Mouse (Mus musculus): ENCODE data around the gene Nol4l.
A peak's percentile ranks its signal among the peaks of the same experiment; 100 is the strongest.

Nol4l gene

DNA sequence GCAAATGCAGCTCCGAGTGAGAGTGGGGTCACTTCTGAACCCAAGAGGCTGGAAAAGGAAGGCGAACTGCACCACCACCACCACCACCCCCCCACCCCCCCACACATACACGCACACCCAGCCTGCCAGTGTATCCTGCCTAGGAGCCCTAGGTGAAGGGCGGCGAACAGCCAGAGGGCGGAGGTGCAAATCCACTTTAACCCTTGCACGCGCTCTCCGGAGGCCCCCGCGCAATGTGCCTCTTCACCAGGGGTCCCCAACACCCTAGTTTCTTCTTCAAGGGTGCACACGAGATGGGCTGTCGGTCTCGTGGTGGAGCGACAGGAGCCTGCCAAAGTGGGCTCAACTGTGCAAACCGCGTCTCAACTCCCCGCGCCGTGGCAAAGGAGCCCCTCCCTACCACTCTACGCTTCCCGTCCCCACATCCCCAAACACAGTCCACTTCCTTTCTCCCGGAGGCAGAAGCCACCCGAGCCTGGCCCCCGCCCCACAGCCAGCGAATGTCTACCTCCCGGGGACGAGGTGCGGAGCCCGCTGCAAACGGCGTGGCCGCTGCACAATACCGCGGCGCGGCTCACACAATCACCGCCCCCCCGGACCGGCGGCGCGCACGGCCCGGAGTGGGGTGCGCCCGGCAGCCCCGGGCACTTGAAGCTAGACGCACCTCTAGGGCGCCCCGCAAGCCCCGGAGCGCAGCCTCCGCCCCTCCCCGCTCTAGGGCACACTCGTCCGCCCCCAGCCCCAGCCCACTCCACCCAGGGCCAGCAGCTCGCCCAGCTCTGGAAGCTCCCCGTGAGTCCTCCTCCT, 86.1 kb downstream of the Nol4l start:
- DNase-seq (ENCODE audit: low spot score), result peak; percentile 30

DNA sequence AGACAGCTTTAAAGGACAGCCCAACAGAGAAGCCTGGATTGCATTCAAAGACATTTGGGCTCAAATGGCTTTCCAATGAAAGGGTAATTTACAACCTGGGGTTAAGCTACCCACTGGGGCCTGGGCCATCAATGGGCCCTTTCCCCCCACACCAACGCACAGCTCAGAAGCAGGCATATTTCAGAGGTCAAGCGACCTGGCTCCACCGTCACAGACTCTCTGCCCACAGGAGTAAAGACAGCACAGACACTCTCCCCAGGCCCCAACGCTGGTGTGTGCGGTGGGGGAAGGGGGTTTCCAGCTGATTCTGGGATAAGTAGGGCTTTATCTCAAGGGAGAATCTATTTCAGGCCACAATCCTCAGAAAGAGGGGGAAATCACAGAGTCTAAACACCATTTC, 87.1 kb downstream of the Nol4l start:
- DNase-seq (ENCODE audit: low spot score), result no peak

DNA sequence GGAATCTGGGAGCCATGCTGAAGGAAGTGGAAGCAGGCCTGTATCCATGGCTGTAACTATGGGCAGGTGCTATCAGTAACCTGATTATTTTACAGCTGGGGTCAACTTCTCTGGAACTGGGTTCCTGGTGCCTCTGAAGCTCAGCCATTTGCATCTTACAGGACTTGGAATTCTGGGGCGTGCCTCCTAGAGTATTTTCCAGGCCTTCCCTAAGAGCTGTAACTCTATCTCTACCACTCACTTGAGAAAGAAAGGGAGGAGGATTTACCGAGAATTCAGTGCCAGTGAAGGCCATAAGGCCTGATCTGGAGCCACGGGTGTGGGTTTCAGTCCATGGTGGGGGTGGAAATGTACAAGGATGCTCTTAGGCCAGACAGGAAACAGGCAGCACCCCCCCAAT, 88.5 kb downstream of the Nol4l start:
- DNase-seq (ENCODE audit: low spot score), result no peak

DNA sequence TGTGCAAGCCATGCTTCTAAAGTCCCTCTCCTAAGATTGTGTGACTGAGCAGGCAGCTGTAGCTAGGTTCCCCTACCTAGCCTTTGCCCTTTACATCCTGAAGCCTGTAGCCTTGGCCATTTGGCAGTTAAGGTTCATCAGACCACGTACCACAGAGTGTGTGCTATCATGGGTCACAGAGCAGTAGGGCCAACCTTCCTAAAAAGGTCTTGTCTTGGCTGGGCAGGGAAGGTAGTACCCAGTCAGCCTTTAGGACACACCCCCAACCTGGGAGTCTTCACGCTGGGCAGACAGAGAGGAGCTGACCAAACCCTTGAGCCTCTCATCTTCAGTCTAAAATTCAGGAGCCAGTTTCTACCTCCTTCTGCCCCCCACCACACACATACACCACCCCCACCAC, 89.0 kb downstream of the Nol4l start:
- DNase-seq (ENCODE audit: low spot score), result no peak

DNA sequence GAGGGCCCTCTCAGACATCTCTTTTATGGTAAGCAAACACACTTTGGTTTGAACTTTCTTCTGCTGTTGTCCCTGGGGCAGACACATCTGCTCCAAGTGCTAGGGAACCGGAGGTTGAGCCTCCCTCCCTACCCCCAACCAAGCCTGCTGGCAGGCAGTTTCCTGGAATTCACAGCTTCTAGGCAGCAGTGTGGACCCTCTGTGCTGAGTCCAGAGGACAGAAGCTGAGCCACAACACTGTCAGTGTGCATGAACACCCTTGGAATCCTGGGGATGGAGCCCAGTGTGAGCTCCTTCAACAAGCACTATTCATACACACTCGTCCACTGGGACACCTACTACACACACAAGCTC, 92.5 kb downstream of the Nol4l start:
- DNase-seq (ENCODE audit: low spot score), result no peak

DNA sequence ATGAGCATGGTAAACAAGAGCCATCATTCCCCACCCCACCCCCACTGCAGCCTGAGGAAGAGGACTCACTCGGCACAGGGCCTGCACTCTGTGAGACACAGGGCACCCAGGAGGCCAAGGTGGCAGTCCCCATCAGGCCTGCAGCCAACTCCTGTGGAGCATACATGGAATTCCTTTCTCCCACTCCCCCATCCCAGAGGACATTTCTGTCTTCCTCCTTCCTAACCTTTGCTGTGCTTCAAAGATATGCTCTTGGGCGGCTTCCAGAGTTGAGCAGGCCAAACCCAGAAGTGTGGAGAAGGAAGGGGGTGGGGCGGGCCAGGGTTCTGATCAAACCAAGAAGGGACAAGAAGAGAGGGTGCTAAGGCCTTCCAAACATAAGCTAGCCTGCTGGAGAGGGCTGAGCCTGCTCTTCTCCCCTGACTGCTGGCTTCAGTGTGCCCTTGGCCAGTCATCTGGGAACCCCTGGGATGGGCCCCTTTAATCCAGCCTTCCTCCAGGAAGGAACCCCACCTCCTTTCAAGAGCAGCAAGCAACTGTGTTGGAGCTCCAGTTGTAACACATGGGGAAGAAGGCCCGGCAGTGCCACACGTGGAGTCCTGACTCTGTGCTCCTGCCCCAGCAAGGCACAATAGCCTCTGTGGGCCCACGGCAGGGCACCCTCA, 93.0 kb downstream of the Nol4l start:
- DNase-seq (ENCODE audit: low spot score), result peak; percentile 39

DNA sequence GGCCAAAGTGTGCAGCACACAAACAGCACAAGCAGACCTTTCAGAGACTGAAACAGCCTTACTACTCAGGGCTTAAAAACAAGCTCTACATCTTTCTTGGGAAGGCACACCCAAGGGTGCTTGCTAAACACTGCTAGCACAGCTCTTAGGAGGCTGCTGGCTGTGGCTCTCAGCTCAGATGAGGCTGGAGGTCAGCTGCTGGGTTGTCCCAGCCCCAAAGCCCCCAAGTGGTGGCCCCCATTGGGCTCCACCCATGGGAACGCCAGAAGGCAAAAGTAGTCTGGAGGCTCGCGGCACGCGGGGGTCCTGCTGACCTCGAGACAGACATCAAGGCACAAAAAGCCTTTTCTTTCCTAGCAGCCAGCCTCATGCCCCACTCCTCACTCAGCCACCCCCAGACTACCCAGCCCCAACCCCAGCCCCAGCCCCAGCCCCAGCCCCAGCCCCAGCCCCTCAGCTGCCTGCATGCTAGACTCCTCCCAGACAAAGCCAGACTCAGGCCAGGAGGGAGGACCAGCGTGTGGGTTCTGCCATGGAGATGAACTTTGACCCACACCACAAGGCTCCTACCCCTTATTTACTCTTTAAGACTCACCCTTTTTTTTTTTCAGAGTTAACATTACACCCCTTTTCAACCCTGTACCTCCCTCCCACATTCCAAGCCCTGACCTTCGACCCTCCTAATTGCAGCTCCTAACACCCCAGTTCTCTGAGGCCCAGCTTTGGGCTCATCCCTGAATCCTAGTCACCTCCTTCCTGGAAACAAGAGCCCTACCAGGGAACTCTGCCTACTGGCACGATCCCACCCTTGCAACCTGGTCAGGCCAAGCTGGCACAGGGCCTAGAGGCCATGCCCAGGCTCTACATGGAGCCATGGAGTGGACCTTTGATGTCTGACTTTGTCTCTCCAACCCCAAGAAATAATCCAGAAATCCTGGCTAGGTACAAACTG, 94.6 kb downstream of the Nol4l start:
- no peak for DNase-seq (ENCODE audit: low spot score)

DNA sequence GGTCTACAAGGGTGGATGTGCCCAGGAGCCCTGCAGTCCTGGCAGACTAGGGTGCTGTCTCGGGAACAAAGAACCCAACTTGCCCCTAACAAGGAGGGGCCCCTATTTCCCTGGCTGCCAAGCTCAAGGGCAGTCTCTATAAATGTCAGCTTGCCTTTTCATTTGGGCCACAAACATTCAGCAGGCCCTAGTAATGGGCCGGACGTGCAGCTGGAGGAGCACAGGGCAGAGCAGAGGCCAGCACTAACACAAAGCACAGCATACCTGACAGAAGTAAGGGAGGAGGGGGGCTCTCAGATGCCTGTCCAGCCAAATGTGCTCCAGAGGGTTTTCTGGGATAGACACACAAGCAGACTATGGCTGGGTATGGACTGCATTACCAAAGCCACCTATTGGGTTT, 95.9 kb downstream of the Nol4l start:
- DNase-seq (ENCODE audit: low spot score), result no peak

DNA sequence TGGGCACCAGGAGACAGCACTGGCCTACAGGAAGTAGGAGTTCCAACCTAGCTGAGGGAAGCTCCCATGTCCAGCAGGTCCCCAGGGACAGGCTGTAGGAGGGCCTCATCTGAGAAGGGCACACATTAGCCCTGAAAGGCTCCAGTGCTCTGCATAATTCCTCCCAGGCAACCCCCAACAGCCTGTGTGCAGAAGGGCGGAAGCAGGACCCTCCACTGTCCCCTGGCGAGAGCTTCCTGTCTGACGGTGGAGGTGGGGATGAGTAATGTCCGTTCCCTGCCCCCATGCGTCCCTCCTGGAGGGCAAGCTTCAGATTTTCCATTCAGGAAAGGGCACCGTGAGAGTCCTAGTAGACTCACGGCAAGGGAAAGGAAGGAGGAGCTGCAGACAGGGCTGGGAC, 97.3 kb downstream of the Nol4l start:
- no peak for DNase-seq (ENCODE audit: low spot score)

DNA sequence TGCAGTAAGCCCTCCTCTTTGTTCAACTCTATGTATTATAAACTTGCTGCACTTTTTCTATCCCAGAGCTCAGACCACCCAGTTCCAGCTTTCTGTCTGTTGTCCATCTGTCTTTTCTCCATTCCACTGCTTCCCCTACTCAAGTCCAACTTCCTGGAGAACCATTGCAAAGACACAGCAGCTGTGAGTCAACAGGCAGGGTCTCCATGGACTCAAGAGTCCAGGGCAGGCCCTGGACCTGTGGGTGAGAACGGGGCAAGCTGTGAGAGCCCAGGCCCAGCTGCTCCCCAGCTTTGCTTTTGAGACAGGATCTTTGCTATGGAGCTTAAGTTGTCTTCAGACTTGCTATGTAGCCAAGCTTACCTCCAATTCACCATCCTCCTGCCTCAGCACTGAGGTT, 99.2 kb downstream of the Nol4l start:
- no peak for DNase-seq (ENCODE audit: low spot score)

DNA sequence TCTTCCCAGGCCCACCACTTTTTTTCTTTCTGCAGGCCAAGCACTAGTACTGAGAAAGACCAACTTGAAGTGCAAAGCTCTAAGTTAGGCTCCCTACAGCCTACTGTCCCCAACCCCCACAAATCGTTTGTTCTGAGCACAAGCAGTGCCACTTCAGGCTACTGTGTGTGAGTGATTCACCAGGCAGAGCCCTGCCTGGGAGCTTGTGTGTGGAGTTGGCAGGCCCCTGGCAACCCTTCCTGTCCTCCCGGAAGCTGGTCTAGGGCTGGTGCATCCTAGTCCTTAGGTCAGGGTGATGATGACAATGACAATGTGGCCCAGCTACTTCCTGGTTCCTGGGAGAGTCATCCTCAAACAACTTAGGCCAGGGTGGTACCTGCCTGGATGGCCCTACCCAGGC, 101.3 kb downstream of the Nol4l start:
- DNase-seq (ENCODE audit: low spot score), result no peak

DNA sequence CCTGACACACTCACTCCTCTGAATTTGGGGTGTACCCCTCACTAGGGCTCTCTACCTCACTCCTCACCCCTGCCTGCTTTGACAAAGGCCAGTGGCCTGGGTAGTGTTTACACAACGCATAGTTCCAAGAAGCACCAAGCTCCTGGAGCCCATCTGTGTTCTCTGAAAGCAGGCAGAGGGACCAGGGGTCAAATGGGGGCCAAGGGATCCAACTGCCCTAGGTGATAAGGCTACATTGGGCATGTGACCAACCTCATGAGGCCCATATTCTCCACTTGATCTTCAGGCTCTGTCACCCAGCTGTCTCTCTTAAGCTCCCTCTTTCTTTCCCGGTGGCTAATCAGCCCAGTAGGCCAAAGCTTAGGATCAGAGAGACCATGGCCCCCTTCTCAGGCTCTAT, 102.8 kb downstream of the Nol4l start:
- DNase-seq (ENCODE audit: low spot score), result no peak

DNA sequence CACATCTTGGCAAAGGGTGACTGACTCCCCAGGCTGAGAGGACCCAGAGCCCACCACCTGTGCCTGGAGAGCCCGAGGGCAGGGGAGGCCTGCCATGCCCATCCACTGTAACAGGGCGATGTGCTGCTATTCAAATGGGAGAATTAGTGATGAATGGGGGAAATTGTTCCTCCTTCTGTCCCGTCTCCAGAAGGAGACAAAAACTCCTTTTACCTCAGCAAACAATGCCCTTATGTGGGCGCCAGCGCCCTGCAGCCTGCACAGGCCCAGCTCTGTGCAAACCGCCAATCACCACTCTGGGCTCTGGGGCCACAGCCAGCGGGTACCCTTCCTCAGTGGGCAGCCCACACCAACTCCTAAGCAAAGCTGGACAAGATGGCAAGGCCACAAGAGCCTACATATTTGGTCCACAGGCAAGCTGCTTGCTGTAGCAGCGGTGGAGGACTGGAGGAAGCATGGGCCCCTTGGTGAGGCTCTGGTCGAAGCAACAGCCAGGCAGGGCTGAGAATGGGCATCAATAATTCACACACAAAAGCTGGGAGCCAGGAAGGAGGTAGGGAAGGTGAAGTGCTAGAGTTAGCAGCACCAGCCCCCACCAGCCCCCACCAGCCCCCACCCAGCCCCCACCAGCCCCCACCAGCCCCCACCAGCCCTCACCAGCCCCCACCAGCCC, 103.6 kb downstream of the Nol4l start:
- no peak for DNase-seq (ENCODE audit: low spot score)

DNA sequence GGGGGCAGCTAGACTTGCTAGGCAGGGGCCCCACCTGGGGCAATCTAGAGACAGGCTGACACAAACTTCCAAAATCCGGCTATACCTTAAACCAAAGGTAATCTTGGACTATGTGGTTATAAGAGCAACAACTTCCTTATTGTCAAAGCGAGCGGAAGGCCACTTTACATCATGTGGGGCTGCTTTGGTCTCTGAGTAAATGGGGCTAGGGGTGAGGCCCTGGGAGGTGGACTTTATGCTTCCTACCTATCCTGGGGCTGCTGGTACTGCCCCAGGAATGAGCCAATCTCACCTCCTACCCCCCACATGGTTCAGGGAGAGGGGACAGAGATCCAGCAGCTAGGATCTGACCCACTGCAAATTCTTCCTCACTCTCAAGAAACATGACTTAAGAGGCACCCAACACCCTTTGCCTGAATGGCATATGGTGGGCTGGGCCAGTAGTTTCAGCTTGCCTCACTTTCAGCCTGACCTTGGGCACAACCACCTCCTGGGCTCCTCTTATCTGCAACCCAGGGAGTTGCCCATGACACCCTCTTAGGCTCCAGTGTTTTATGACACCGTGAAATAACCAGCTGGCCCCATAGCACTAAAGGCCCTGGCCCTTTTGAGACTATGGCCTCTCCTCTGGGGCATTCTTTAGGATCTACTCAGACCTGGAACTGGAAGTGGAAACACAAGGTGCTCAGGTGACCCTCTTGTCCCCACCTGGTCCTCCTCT, 104.5 kb downstream of the Nol4l start:
- no peak for DNase-seq (ENCODE audit: low spot score)

DNA sequence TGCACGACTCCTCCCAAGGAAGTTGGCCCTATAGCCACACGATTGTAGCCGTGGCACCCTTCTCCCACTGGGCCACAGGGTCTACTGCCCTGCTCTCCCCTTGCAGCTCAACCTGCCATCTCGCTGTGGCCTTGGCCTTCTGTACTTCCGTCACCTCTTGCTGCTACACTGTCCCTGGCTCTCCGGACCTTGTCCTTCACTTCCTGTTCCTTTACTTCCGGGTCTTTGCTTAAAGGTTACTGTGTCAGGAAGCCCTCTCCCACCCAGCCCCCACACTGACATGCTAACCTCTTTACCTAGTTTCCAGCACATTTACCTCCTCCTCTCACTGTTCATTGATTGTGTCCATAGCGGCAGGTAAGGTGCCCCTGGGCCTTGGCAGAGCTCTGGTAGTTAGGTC, 105.2 kb downstream of the Nol4l start:
- no peak for DNase-seq (ENCODE audit: low spot score)

DNA sequence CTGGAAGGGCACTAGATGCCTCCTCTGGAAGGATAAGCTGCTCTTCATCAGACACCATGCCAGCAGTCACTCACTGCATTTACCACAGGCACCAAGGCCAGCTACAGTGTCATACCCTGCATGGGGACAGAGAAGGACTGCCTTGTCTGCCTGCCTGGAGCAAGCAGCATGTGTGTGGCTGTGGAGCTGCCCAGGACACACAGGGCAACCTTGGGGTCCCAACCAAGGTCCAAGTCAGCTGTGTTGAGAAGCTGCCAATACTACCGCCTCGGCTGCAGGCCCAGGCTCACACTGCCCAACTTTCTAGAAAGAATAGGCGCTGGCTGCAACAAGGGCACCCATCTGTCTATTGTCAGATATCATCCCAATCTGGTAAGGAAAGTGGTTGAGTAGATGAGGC, 106.7 kb downstream of the Nol4l start:
- DNase-seq (ENCODE audit: low spot score), result no peak

DNA sequence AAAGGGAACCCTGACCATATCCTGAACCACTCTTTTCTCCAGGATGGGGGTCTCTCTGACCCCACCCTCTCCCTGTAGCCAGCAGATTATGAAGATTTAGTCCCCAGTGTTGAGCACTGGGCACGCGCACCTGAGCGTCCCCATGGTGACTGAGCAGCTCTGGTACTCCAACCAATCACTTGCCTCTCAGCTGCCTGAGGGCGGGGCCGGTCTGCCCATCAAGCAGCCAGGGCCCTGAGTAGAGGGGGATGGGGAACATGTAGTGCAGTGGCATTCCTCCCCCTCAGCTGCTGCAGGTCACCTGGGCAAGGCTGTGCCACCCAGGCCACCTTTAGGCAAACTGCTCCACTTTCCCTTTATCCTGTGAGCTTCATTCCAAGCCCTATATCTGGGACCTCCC, 107.7 kb downstream of the Nol4l start:
- DNase-seq (ENCODE audit: low spot score), result no peak

DNA sequence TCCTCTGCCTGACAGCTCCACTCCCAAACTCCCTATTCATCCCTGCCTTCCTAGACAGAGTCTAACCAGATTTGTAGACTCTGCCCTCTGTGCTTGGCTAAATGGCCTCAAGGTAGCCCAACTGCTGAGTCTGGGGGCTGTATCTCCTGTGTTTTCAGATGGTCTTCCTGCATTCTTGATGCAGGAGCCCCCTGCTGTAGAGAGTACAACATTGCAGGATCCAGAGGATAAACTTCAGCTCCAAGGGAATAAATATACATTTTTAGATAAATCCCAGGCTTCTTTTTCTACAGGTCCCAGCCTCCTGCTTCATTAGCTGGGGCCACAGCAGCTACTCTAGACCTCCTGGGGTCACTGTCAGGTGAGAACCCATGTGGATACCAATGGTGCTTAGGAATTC, 108.5 kb downstream of the Nol4l start:
- DNase-seq (ENCODE audit: low spot score), result no peak

DNA sequence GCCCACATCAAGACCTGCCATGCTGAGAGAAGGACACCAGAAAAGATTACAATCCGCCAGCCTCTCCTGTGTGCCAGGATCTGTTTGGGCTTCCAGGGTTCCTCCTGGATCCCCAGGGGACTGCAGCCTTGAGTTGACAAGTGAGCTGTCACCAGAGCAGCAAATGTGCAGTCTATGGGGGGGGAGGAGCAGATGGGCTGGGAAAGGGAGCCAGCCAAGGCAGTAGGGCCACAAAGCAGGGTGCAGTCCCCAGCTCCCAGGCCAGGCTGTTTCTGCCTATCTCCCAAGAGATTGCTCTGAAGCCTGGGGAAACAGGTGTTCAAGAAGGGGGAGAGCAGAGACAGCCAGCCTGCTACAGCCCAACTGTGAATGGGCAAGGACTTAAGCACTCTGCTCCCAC, 111.4 kb downstream of the Nol4l start:
- DNase-seq (ENCODE audit: low spot score), result no peak

DNA sequence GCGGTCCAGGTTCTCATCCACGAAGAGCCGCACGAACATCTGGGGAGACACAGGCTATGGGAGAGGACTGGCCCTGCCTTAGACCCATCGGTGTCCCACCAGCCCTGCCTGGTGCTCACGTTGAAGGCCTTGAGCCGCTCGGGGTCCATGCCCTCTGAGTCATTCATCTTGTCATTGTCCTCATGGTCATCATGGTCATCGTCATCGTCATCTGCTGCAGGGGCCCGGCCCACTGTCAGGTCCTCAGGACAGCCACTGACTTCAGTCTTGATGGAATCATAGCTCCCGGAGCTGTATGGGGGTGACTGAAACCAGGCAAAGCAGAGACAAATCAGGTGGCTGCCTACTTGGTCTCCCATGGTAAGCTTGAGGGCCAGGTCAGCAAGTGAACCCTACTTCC, 111.9 kb downstream of the Nol4l start:
- no peak for DNase-seq (ENCODE audit: low spot score)

DNA sequence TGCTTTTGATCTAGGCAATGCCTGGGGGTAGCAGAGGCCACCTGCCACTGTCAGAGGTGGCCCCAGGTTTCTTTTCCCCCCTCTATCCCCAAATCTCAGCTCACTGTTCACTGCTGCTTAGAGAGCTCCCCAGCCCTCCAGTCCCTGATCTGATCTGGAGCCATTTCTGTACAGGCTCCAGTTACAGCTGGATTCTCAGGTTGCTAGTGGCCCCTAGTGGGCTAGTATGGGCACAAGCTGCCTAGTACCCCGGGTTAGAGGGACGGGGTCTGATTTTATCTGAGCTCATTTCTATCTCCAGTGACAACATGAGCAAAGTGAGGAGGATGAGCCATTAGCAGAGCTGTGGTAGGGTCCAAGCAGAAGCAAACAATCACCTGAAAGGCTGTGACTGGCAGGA, 115.2 kb downstream of the Nol4l start:
- no peak for DNase-seq (ENCODE audit: low spot score)

DNA sequence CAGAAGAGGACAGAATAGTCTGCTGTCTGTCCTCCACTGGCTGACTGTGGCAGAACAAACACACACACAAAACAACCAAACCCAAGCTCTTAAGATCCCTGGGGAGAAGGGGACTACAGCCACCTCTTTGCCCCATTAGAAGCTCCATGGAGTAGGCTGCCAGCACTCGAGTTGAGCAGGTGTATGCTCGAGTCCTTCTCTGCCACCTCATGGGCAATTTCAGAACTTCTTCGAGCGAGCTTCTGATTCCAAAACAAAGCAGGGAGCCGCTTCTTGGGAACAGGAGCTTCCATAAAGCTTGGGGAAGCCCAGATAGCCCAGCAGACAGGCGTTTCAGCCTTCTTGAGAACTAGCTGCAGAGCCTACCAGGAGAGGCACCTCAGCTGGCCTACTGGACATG, 117.2 kb downstream of the Nol4l start:
- DNase-seq (ENCODE audit: low spot score), result no peak

Data from ovary, postnatal 14 days (tissue).